Mouse (Mus musculus) subcutaneous adipose tissue, adult 2 months (tissue): ENCODE measurements around the gene Hist1h2ad. TPM values are rescaled to one million over a fixed set of nuclear protein-coding genes. Genes with fewer than 3 reads are reported as not detected.

Source experiments
- polyA plus RNA-seq: library from polyadenylated mRNA; depleted of rRNA; stranded (reverse); fragments of >200 nt; gene quantifications from 2 replicates; pipeline ENCODE4 v1.2.3, GENCODE M21; 2012; ENCODE audit warnings: low replicate concordance; rRNA removed

Gene Hist1h2ad
- polyA plus RNA-seq, 1 experiment: 2.4 TPM

Other genes with a start within 250 kb of the Hist1h2ad start
- gene Zfp322a, start 205.2 kb upstream of the Hist1h2ad start, polyA plus RNA-seq: 1.7 and 3.0 TPM in 2 replicates
- 3.0 and 4.4 TPM in 2 replicates for gene Abt1, start 150.5 kb upstream of the Hist1h2ad start, polyA plus RNA-seq
- gene Btn1a1, start 108.5 kb upstream of the Hist1h2ad start, polyA plus RNA-seq: not detected in 2 replicates
- gene Btn2a2, start 85.5 kb upstream of the Hist1h2ad start, polyA plus RNA-seq: not detected in 2 replicates
- 57.5 and 141 TPM in 2 replicates for gene Hist1h4h, start 43.3 kb upstream of the Hist1h2ad start, polyA plus RNA-seq
- 3.5 and 114 TPM in 2 replicates for gene Hist1h2af, start 40.5 kb upstream of the Hist1h2ad start, polyA plus RNA-seq
- gene Hist1h3g, start 39.0 kb upstream of the Hist1h2ad start, polyA plus RNA-seq: 1.4 and 14.2 TPM in 2 replicates
- gene Hist1h2bh, start 31.0 kb upstream of the Hist1h2ad start, polyA plus RNA-seq: 0.62 and 1.6 TPM in 2 replicates
- 2.2 and 3.5 TPM in 2 replicates for gene Hist1h3f, start 30.3 kb upstream of the Hist1h2ad start, polyA plus RNA-seq
- gene Hist1h4f, start 22.7 kb upstream of the Hist1h2ad start, polyA plus RNA-seq: 1.6 and 10.0 TPM in 2 replicates
- gene Hist1h1d, start 21.1 kb upstream of the Hist1h2ad start, polyA plus RNA-seq: 0.19 and 0.29 TPM in 2 replicates
- gene Hist1h3e, start 12.0 kb upstream of the Hist1h2ad start, polyA plus RNA-seq: 4.3 and 14.6 TPM in 2 replicates
- gene Hist1h2ae, start 3.2 kb upstream of the Hist1h2ad start, polyA plus RNA-seq: 0.97 and 6.5 TPM in 2 replicates
- gene Hist1h2bg, start 3.0 kb upstream of the Hist1h2ad start, polyA plus RNA-seq: 13.0 and 39.0 TPM in 2 replicates
- gene Hist1h2bf, start 185 bp upstream of the Hist1h2ad start, polyA plus RNA-seq: 7.1 TPM in 1 of 2 replicates, not detected in the other
- gene Hist1h3d, start 1.4 kb downstream of the Hist1h2ad start, polyA plus RNA-seq: 3.8 and 10.6 TPM in 2 replicates
- gene Hist1h4d, start 7.2 kb downstream of the Hist1h2ad start, polyA plus RNA-seq: 3.8 and 10.8 TPM in 2 replicates
- 3.5 and 10.2 TPM in 2 replicates for gene Hist1h2be, start 46.7 kb downstream of the Hist1h2ad start, polyA plus RNA-seq
- 2.3 and 5.0 TPM in 2 replicates for gene Hist1h1e, start 48.2 kb downstream of the Hist1h2ad start, polyA plus RNA-seq
- gene Hist1h2ac, start 109.6 kb downstream of the Hist1h2ad start, polyA plus RNA-seq: 0.29 and 0.85 TPM in 2 replicates
- 245 and 394 TPM in 2 replicates for gene Hist1h2bc, start 109.8 kb downstream of the Hist1h2ad start, polyA plus RNA-seq
- not detected in 2 replicates for gene Hist1h1t, start 121.4 kb downstream of the Hist1h2ad start, polyA plus RNA-seq
- gene Hist1h4c, start 124.1 kb downstream of the Hist1h2ad start, polyA plus RNA-seq: 5.8 TPM in 2 replicates
- 45.6 and 144 TPM in 2 replicates for gene Hfe, start 136.5 kb downstream of the Hist1h2ad start, polyA plus RNA-seq
- gene Hist1h1c, start 164.4 kb downstream of the Hist1h2ad start, polyA plus RNA-seq: 73.0 and 92.8 TPM in 2 replicates
- 0.89 and 13.7 TPM in 2 replicates for gene Hist1h3c, start 171.2 kb downstream of the Hist1h2ad start, polyA plus RNA-seq
- gene Hist1h2bb, start 172.4 kb downstream of the Hist1h2ad start, polyA plus RNA-seq: 7.3 and 9.2 TPM in 2 replicates
- 1.4 and 13.7 TPM in 2 replicates for gene Hist1h2ab, start 176.7 kb downstream of the Hist1h2ad start, polyA plus RNA-seq
- gene Hist1h3b, start 177.9 kb downstream of the Hist1h2ad start, polyA plus RNA-seq: 2.3 and 17.2 TPM in 2 replicates
- 7.7 TPM in 1 of 2 replicates, not detected in the other for gene Hist1h4b, start 182.6 kb downstream of the Hist1h2ad start, polyA plus RNA-seq
- gene Hist1h4a, start 186.8 kb downstream of the Hist1h2ad start, polyA plus RNA-seq: 7.6 and 9.8 TPM in 2 replicates
- gene Hist1h3a, start 188.0 kb downstream of the Hist1h2ad start, polyA plus RNA-seq: 1.3 and 14.9 TPM in 2 replicates
- gene Hist1h1a, start 189.3 kb downstream of the Hist1h2ad start, polyA plus RNA-seq: 0.17 and 0.86 TPM in 2 replicates
- gene Trim38, start 195.5 kb downstream of the Hist1h2ad start, polyA plus RNA-seq: 0.24 TPM in 1 of 2 replicates, not detected in the other
- not detected in 2 replicates for gene Slc17a2, start 232.6 kb downstream of the Hist1h2ad start, polyA plus RNA-seq